Mouse (Mus musculus) heart, embryonic 14.5 days (tissue): ENCODE results near the gene Colca2. TPM values are rescaled to one million over a fixed set of nuclear protein-coding genes. Genes with fewer than 3 reads are reported as not detected.

Source experiments
- ATAC-seq: fragments of 200-750 bp; cut with Nextera tagmentation; 2 replicates; pipeline ENCODE4 v1.8.0; 2017; ENCODE audit warnings: low read depth, moderate TSS enrichment; ENCODE audit not compliant: insufficient number of reproducible peaks, insufficient read depth, low FRiP score
- H3K27ac ChIP-seq, 2 experiments: fragments of 200-500 bp in 1 of 2; fragments of 300-500 bp in 1 of 2; sonication (generic) in 1 of 2; replicated peaks in 1 of 2; 2 replicates each; pipeline ENCODE4 v1.5.1; 2012 to 2014; ENCODE audit warnings: low read depth in 2 of 2, low read length in 2 of 2, control low read depth in 1 of 2, mild to moderate bottlenecking in 1 of 2, mixed read lengths in 1 of 2; ENCODE audit not compliant: control insufficient read depth in 1 of 2, insufficient read depth in 1 of 2
- H3K27me3 ChIP-seq: fragments of 300-500 bp; sonication (generic); 2 replicates; pipeline ENCODE4 v1.6.1; 2014; ENCODE audit warnings: mild to moderate bottlenecking, low read length, control low read depth; ENCODE audit not compliant: control insufficient read depth, insufficient read depth
- H3K36me3 ChIP-seq: fragments of 300-500 bp; sonication (generic); 2 replicates; pipeline ENCODE4 v1.6.1; 2014; ENCODE audit warnings: mild to moderate bottlenecking, control low read depth, low read length, mixed read lengths; ENCODE audit not compliant: control insufficient read depth, insufficient read depth
- H3K4me1 ChIP-seq, 2 experiments: fragments of 200-500 bp in 1 of 2; fragments of 300-500 bp in 1 of 2; sonication (generic) in 1 of 2; 2 replicates each; pipeline ENCODE4 v1.6.1; 2012 to 2014; ENCODE audit warnings: low read length in 2 of 2, control low read depth in 1 of 2, mixed read lengths in 1 of 2; ENCODE audit not compliant: control insufficient read depth in 2 of 2, insufficient read depth in 2 of 2
- H3K4me2 ChIP-seq: fragments of 300-500 bp; sonication (generic); 2 replicates; pipeline ENCODE4 v1.6.1; 2014; ENCODE audit warnings: mild to moderate bottlenecking, low read length
- H3K4me3 ChIP-seq, 2 experiments: fragments of 200-500 bp in 1 of 2; fragments of 300-500 bp in 1 of 2; sonication (generic) in 1 of 2; 2 replicates each; pipeline ENCODE4 v1.5.1; 2012 to 2014; ENCODE audit warnings: low read length in 2 of 2, mild to moderate bottlenecking in 2 of 2, control low read depth in 1 of 2, low read depth in 1 of 2, moderate library complexity in 1 of 2; ENCODE audit not compliant: control insufficient read depth in 1 of 2, insufficient read depth in 1 of 2
- H3K9ac ChIP-seq: fragments of 300-500 bp; sonication (generic); 2 replicates; pipeline ENCODE4 v1.6.1; 2014; ENCODE audit warnings: mild to moderate bottlenecking, low read length
- H3K9me3 ChIP-seq: fragments of 300-500 bp; sonication (generic); 2 replicates; pipeline ENCODE4 v1.6.1; 2016; ENCODE audit warnings: low read length, control low read depth; ENCODE audit not compliant: control insufficient read depth
- WGBS: fragments of 180-500 bp; shearing (Covaris S2); extraction: QIAGEN DNeasy Blood & Tissue Kit; methylation state at CpG from one replicate; pipeline ENCODE4 v1.1.7; 2014; 5-methylcytosine and 5-hydroxymethylcytosine counted together
- polyA plus RNA-seq: library from polyadenylated mRNA; unstranded; fragments of >200 nt; fragmentation: Nextera tagmentation; extraction: Ambion mirVana; gene quantifications from 2 replicates; pipeline ENCODE4 v1.2.1, GENCODE M21; 2014

Gene Colca2
- polyA plus RNA-seq, 1 experiment from 2014 or later = 3.6 TPM

DNA sequence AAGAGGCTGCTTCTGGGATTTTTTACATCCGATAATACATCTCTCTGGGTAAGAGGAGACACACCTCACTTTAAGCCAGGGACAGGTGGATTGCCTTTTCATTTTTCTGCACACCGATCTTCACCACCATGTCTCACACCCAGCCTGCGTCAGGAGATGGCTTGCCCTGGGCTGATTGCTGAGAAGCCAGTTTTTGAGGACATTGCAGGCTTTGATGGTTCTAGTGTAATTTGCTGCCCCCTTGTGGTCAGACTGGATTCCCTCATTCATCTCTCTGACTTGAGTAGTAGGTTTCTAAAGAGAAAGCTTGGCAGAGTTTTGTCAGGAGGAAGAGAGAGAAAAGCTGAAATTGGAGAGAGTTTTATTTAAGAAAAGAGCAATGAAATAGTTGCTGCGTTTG is 14.3 kb upstream of the Colca2 start:
- no peak; the same call in 1 of the 2 replicates for ATAC-seq
- no peak overlapping the region for H3K4me2 ChIP-seq
- WGBS = 26% methylated on average over 4 of the region's 4 CpGs
- no peak overlapping the region for H3K27ac ChIP-seq
- no peaks in the 10 kb centered on the region for H3K4me1 ChIP-seq
- no peak overlapping the region for H3K9ac ChIP-seq
- no peaks in the 10 kb centered on the region for H3K27me3 ChIP-seq
- H3K36me3 ChIP-seq = no peaks in the 10 kb centered on the region
- no peak overlapping the region for H3K4me3 ChIP-seq
- H3K9me3 ChIP-seq = no peaks in the 10 kb centered on the region

DNA sequence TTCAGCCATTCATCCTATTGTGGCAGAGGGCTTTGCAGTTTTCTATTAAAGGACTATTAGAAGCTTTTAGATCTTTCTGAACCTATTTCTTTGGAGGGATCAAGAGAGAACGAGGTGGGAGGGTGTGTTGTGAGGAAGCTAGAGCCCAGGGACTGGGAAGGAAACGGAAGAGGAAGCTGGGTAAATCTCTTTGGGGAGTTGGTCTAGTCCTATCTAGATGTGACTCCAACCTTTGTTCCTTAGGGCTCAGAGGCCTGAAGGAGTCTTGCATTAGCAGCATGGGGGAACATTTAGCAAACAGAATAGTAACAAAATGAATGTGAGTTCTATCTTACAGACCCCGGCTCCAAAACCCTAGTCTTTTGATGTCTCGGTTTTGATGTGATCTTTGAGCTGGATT is 12.6 kb upstream of the Colca2 start:
- 59% methylated on average over 4 of the region's 4 CpGs for WGBS
- no peak for ATAC-seq
- H3K27me3 ChIP-seq = no peaks in the 10 kb centered on the region

DNA sequence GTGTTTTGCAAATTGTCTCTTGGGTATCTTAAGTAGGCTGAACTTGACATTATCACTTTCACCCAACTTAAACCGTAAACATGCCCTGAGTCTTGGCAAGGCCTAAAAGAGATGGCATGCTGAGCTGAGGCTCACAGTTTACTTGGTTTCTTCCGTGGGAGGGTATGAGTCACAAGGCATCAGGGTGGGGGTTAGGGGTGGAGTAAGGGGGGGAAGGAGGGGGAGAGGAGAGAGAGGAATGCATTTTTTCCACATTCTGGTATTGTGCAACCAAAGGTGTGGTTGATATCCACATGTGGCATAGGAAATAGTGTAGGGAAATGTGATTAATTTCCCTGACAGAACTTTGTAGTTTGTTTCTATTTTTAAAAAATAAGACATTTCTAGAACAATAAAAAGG is 7.7 kb upstream of the Colca2 start:
- no peaks in the 10 kb centered on the region for H3K36me3 ChIP-seq
- no peak overlapping the region for H3K9ac ChIP-seq
- WGBS = 39% methylated on average over 2 of the region's 2 CpGs
- H3K27me3 ChIP-seq = no peaks in the 10 kb centered on the region; the same call in 1 of the 2 replicates
- no peaks in the 10 kb centered on the region for H3K4me1 ChIP-seq
- no peak for ATAC-seq
- H3K9me3 ChIP-seq = no peaks in the 10 kb centered on the region
- no peak overlapping the region for H3K4me2 ChIP-seq
- H3K27ac ChIP-seq = no peak overlapping the region
- no peak overlapping the region for H3K4me3 ChIP-seq

More for the DNA sequence above, 12.6 kb upstream of the Colca2 start:
- H3K9ac ChIP-seq = no peak overlapping the region
- no peaks in the 10 kb centered on the region for H3K36me3 ChIP-seq
- no peak overlapping the region for H3K4me2 ChIP-seq
- H3K4me1 ChIP-seq = no peaks in the 10 kb centered on the region
- no peaks in the 10 kb centered on the region for H3K9me3 ChIP-seq
- no peak overlapping the region for H3K4me3 ChIP-seq
- H3K27ac ChIP-seq = no peak overlapping the region

DNA sequence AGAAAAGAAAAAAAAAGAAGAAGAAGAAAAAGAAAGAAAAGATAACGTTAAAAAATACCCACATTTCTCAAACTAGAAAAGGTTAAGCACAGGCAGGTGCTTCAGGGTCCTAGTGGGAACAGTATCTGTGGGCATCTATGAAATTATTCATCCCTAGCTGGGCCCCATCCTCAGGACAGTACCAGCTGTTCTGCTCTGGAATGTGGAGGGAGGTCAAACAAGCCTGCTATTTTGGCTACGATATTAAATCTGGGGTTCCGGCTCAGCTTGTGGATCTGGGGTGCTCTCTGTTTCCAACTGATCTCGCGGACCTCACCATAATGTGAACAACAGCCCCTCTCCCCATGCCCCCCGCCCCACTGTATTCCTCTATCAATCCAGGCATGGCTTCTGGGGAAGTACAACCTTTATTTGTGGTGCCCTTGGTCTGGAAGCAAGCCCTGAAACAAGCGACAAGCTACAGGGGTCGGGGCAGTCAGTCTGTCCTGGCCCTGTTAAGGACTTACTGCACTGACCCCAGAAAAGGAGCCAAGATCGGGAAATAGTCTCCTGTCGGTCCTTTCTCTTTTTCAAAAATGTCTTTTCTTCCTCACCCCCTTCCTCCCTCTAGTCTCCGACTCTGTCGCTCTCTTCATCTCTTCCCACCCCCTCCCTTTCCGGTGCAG is 403 bp downstream of the Colca2 start:
- Histone ChIP-seq H3K4me2 (peak overlapping the region; percentile 93), H3K27ac (peak overlapping the region; percentile 66 to 73), H3K9ac (peak overlapping the region; percentile 86), H3K4me3 (peak overlapping the region; percentile 70 to 90), H3K36me3 (no peaks in the 10 kb centered on the region), H3K4me1 (peaks cover 3 to 12% of the 10 kb centered on the region in 2 experiments), H3K9me3 (no peaks in the 10 kb centered on the region), H3K27me3 (no peaks in the 10 kb centered on the region; the same call in 1 of the 2 replicates)
- WGBS = 22% methylated on average over 13 of the region's 13 CpGs
- ATAC-seq = no peak

DNA sequence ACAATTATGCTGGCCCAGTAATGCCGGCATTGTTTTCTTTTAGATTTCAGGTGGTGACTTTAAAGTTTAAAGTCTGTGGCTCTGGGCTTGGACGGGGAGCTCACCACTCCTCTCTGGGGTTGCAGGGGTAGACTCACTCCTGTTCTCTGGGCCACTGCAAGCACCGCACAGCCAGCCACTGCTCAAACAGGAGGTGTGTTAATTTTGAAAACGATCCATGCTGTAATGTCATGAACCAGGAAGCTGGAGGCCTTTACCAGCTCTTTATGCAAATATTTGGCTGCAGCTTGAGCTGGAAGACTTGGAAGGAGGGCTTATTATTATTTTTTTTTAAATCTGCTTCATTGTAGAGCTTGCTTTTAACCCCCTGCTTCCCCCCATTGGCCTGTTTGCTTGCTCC is 3.7 kb downstream of the Colca2 start:
- H3K4me3 ChIP-seq = no peak overlapping the region
- no peaks in the 10 kb centered on the region for H3K36me3 ChIP-seq
- no peak overlapping the region for H3K27ac ChIP-seq
- no peaks in the 10 kb centered on the region for H3K27me3 ChIP-seq
- peaks cover 4 to 12% of the 10 kb centered on the region in 2 experiments for H3K4me1 ChIP-seq
- no peak overlapping the region for H3K9ac ChIP-seq
- WGBS = 34% methylated on average over 4 of the region's 4 CpGs
- no peaks in the 10 kb centered on the region for H3K9me3 ChIP-seq
- no peak for ATAC-seq
- H3K4me2 ChIP-seq = no peak overlapping the region

DNA sequence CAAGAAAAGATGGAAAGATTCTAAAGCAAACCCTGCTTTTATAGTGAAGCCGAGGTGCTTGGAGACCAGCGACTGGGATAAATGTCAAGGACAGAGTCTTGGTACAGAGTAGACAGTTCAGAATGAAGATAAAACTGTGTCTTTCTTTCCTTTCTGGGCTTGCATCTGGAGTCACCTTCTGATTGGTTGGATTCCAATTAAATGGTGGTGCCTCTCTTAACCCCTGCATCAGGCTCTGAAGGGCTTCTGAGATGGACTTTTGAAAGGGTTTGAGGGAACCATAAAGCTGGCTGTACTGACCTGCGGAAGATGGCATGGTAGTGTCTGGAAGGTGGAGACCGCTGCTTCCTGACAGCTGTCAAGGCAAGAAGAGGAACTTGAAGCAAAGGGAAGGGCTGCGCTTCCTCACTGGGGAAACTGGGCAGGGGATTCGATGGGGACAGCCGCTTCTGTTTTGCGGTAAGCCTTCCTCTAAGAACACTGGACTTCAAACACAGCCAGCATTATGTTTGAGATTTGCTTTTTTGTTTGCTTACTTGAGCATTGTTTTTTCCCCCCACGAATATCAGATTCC is 4.7 kb downstream of the Colca2 start:
- 66% methylated on average over 9 of the region's 9 CpGs for whole genome bisulfite sequencing
- no peak for ATAC-seq
- no peak overlapping the region for H3K9ac ChIP-seq

DNA sequence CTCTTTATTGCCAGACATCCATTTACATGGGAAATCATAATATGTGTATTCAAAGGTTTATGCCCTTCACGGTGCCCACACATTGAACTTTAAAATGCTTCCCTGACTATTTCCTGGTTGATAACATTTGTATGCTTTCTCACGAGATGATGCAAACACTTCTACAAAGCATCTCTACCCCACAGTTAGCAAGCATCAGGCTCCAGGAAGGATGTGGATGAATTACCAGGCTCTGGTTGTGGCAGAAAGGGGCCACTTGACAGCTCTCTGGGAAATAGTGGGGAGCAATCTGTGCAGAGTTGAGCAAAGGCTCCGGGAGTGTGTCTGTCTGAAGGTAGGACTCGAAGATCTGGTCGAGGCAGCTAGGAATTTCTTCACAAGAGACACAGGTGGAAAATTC is 6.3 kb downstream of the Colca2 start:
- H3K27ac ChIP-seq = no peak overlapping the region
- no peak overlapping the region for H3K4me3 ChIP-seq
- H3K4me1 ChIP-seq = peaks cover 2 to 5% of the 10 kb centered on the region in 2 experiments; a peak in 2 of 4 replicates
- no peaks in the 10 kb centered on the region for H3K27me3 ChIP-seq
- no peaks in the 10 kb centered on the region for H3K9me3 ChIP-seq
- 70% methylated on average over 5 of the region's 5 CpGs for whole genome bisulfite sequencing
- H3K36me3 ChIP-seq = no peaks in the 10 kb centered on the region
- no peak overlapping the region for H3K9ac ChIP-seq
- no peak overlapping the region for H3K4me2 ChIP-seq
- ATAC-seq = no peak

More for the DNA sequence above, 4.7 kb downstream of the Colca2 start:
- no peaks in the 10 kb centered on the region for H3K36me3 ChIP-seq
- H3K4me2 ChIP-seq = no peak overlapping the region
- H3K4me1 ChIP-seq = peaks cover 4 to 12% of the 10 kb centered on the region in 2 experiments
- no peak overlapping the region for H3K4me3 ChIP-seq
- H3K27ac ChIP-seq = no peak overlapping the region
- H3K9me3 ChIP-seq = no peaks in the 10 kb centered on the region
- H3K27me3 ChIP-seq = no peaks in the 10 kb centered on the region
